Mouse (Mus musculus): ENCODE data around the gene Sycn. TPM values are rescaled to one million over a fixed set of nuclear protein-coding genes. Genes with fewer than 3 reads are reported as not detected.

The Sycn gene
- total RNA-seq, 1 experiment from 2014 or later = not detected

GRCm38 (mm10) chr7:28586663-28587411, 46.2 kb downstream of the Sycn start:
- peak; percentile 82 for DNase-seq

- no peak for DNase-seq
Observed at GRCm38 (mm10) chr7:28587644-28588043, 47.0 kb downstream of the Sycn start.

Small RNA genes within 50 kb of the gene (microRNA-seq; reads per million reads assigned to microRNA genes)
- 1.1 to 1.3 reads per million in 2 experiments for gene Mir7049

Other genes starting within 250 kb of the Sycn start
- gene Selenov, start 249.7 kb upstream of the Sycn start, total RNA-seq (2021) = not detected in 2 replicates
- 0.41 and 0.56 TPM in 2 replicates for gene Dll3, start 238.6 kb upstream of the Sycn start, total RNA-seq (2021)
- gene Timm50, start 228.8 kb upstream of the Sycn start, total RNA-seq (2021) = 94.7 and 100 TPM in 2 replicates
- gene Supt5, start 202.1 kb upstream of the Sycn start, total RNA-seq (2021) = 122 and 127 TPM in 2 replicates
- gene Rps16, start 190.2 kb upstream of the Sycn start, total RNA-seq (2021) = 937 and 1,132 TPM in 2 replicates
- gene Plekhg2, start 168.3 kb upstream of the Sycn start, total RNA-seq (2021) = 27.9 and 32.6 TPM in 2 replicates
- 27.9 and 30.7 TPM in 2 replicates for gene Zfp36, start 160.6 kb upstream of the Sycn start, total RNA-seq (2021)
- 29.6 and 30.5 TPM in 2 replicates for gene Med29, start 148.2 kb upstream of the Sycn start, total RNA-seq (2021)
- gene Paf1, start 147.9 kb upstream of the Sycn start, total RNA-seq (2021) = 77.0 and 87.6 TPM in 2 replicates
- gene Gmfg, start 103.4 kb upstream of the Sycn start, total RNA-seq (2021) = 14.7 and 24.7 TPM in 2 replicates
- gene Lrfn1, start 88.9 kb upstream of the Sycn start, total RNA-seq (2021) = 11.5 and 12.8 TPM in 2 replicates
- not detected in 2 replicates for gene Ifnl2, start 30.4 kb upstream of the Sycn start, total RNA-seq (2021)
- gene Ifnl3, start 18.0 kb upstream of the Sycn start, total RNA-seq (2021) = not detected in 2 replicates
- 0.41 TPM in 1 of 2 replicates, not detected in the other for gene Nccrp1, start 6.4 kb downstream of the Sycn start, total RNA-seq (2021)
- 52.3 and 56.3 TPM in 2 replicates for gene Samd4b, start 57.3 kb downstream of the Sycn start, total RNA-seq (2021)
- gene Pak4, start 57.3 kb downstream of the Sycn start, total RNA-seq (2021) = 22.0 and 25.6 TPM in 2 replicates
- gene Acp7, start 90.4 kb downstream of the Sycn start, total RNA-seq (2021) = not detected in 2 replicates
- 0.63 and 2.6 TPM in 2 replicates for gene Fbxo27, start 152.0 kb downstream of the Sycn start, total RNA-seq (2021)
- gene Fbxo17, start 175.9 kb downstream of the Sycn start, total RNA-seq (2021) = 2.3 and 4.4 TPM in 2 replicates
- gene Mrps12, start 200.9 kb downstream of the Sycn start, total RNA-seq (2021) = 82.1 and 82.9 TPM in 2 replicates
- gene Sars2, start 201.1 kb downstream of the Sycn start, total RNA-seq (2021) = 17.6 and 18.9 TPM in 2 replicates
- gene Ccer2, start 215.3 kb downstream of the Sycn start, total RNA-seq (2021) = not detected in 2 replicates
- 66.5 and 78.3 TPM in 2 replicates for gene Sirt2, start 225.8 kb downstream of the Sycn start, total RNA-seq (2021)
- gene Nfkbib, start 226.6 kb downstream of the Sycn start, total RNA-seq (2021) = 38.5 and 43.0 TPM in 2 replicates
- gene Rinl, start 248.1 kb downstream of the Sycn start, total RNA-seq (2021) = 3.1 and 7.3 TPM in 2 replicates